Mouse (Mus musculus) spleen, postnatal 4 days (tissue): ENCODE measurements around the gene Sox2.

Source experiments
- DNase-seq, 2 experiments: peaks; one replicate each; pipeline ENCODE4 v3.0.0; 2022; ENCODE audit warnings: low spot score in 2 of 2

Gene Sox2

DNA sequence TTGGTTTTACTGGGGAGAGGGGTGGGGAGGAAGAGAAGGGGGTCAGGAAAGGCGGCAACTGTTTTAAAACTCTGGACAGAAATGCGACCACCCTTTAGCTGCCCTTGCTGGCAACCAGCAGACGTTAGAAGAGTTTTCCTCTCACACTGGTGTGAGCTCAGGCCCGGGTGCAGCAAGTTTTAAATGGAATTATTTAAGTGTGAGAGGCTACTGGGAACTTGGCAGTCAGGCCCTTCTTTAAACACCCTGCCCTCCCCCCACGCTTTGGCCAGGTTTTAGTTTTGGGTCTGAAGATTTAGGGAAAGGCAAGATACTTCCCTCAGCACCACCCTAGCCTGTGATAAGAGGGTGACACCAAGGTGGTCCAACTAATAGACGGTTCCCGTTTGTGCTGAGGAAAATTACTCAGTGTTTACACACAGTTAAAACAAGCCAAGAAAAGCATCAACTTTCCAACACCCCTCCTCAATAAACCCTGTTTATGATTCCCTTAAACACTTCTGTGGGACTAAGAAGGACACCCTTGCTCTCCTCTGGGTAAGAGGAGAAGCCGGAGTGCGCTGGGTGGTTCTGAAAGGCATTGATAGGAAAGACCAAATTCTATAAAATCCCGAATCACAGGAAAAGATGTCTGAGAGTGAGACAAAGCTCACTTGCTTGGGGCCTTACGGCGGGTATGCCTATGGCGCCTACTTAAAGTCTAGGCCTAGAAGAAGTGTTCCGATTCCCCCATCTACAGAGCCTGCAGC is 10.5 kb downstream of the Sox2 start:
- no peak for DNase-seq

DNA sequence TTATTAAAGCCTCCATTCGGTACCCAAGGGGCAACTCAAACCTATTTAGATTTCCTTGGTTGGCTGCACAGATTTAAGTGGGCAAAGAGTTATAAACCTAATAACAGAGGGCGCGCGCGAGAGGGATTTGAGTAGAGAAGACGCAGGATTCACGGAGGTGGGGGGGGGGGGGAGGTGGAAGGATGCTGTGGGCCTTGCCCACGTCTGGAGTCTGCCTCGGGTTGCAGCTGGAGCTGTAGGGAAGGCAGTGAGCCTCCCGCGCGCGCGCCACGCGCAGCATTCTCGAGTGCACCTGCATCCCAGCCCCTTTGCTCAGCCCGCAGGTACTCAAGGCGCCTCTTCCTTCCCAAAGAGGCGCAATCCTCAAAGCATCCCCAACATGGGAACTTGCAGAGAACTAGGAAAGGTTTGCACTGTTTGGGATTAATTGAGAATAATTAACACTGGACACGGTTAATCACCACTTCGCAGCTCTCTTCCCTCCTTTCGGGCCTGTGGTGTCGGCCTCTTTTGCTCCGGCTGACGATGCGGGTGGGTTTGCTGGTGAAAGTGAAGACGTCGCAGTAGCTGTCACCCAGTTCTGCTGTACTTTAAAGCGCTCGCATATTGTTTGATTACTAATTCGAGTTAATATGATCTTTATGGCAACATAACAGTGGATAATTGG is 11.3 kb downstream of the Sox2 start:
- no peak for DNase-seq

DNA sequence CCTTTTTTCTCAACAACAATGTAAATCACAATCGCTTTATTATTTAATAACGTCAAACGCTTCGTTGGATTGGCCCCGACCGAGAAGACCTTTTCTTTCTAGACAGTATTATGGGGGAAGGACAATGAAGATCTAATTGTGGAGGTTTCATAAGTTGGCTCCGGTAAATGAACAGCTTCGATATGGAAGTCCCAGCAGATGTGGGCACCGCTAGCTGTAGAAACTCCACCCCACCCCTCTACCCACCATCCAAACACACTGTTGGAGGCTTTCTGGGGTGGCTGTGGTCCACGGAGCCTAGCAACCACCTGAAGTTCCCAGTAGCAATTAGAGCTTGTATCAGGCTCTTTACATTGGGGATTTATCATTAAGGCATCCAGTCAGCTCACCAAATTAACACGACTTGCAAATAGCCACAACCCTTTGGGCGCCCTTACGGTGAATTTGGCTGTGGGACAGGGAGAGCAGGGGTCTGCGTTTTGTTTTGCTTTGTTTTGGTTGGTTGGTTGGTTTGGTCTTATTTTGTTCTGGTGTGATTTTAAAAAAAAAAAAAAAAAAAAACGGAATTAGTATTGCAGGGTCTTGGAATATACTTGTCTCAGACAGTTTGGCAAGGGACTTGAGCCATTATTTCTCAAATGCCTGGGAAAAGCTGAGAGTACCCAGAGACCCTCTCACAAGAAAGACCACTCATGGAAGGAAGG is 12.0 kb downstream of the Sox2 start:
- DNase-seq = no peak

DNA sequence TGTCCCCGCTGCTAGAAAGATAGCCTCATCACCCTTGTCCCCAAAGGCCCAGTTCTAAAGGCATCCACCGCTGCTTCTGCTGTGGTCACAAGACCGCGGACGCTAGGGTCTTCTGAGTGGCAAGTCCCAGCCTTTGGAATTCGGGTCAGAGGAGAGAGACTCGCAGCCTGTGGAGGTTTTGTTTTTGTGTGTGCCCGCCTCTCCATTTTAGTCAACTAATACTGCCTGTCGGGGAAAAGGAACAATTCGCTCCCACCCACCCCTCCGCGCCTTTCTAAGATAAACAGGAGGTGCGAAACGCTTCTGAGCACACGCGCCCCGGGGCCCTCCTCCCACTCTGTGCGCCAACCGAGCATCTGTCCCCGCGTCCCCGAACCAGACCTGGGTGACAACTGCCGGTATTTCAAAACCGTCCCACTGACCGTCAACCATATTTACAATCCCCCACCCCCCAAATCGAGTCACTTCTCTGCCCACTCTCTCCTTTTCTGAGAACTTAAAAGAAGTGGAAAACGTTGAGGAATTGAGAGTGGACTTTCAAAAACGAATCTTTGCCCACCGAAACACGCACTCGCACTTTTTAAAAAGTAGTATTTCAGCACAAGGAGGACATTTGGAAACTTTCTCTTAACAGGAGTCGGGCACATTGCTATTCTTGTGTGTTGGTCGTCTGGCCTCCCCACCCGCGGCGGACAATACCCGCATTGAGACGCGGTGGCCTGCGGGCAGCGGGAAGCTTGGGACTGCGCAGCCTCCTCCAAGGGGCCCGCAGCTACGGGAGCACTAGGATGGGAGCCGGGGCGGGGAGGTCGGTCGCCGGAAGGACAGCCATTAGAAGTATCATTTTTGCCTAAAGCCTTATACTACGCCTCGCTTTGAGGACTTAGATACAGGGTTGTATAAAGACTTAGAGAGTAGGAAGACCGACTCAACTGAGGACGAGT is 12.8 kb downstream of the Sox2 start:
- DNase-seq = no peak

DNA sequence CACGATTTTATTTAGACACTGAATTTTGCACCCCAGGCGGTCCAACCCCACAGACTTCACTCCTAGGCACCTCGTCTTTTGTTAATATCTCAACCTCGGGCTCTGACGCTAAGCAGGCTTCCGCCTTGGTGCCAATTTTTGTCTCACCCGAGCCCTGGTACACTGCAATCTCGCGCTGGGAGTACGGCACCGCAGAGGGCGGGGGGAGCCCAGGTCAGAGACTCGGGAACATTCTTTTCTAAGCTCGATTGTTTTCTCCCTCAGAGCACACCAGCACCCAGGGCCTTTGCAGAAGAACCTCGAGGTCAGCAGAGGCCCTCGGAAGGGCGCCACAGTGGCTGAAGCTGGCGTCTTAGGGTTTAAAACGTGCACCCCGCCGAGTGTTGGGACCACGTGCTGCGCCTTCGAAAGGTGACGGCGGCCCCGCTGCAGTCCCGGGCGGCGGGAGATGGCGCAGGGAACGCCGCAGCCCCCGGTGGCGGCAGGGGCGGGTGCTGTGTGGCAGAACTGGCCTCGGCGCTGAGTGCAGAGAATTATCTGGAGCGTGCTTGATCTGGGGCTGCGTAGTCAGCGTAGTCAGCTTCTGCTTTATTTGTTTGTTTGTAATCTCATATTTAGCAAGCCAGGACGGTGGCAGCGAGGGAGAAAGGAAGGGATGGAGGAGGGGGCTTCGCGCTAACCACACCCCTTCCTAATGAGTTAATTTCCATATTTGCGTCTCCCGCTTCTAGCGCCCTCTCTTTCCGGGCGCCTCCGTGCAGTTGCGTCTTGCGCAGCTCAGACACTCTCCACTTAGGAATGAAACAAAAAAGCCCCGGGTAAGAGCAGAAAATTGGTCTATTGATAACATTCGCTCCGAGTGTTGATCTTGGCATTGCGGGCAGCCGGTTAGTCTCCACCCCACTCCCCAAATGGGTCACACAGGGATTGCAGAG is 13.8 kb downstream of the Sox2 start:
- no peak for DNase-seq

DNA sequence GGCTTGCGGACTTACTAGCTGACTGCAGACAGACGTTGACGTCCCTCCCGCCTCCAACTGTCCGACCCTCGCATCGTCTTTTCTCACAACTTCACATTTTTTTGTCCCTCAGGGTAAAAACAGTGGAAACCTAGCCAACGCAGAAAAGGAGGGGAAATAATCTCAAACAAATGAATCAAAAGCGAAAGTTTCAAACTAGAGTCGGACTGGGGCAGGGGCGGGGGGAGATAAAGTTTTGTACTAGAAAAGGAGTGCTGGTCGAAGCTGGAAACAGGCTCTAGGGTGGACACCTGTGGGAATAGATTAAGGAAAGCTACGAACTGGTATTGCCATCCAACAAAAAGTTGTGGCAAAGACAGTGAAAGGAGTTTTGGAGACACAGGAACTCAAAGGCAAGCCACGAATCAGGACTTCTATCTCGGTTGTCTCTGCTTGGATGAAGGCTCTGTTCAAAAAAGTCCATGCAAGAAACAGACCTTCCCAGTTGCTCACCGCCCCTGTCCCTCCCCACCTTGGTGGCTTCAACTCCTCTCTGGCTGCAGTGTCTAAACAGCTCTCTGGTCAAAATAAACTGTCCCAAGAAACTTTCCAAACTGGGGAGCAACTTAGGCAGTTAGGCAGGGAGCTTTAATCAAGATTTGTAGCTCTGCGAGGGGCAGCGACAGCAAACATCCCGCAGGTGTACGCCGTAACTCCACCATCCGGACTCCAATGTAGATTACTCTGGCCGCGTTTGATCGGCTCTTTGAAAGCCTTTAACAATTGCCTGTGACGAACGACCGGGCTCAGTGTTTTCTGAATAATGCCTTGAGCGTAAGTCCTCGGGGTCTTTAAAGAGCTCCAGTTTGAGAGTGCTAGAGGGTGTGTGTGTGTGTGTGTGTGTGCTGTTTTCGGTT is 14.7 kb downstream of the Sox2 start:
- no peak for DNase-seq

DNA sequence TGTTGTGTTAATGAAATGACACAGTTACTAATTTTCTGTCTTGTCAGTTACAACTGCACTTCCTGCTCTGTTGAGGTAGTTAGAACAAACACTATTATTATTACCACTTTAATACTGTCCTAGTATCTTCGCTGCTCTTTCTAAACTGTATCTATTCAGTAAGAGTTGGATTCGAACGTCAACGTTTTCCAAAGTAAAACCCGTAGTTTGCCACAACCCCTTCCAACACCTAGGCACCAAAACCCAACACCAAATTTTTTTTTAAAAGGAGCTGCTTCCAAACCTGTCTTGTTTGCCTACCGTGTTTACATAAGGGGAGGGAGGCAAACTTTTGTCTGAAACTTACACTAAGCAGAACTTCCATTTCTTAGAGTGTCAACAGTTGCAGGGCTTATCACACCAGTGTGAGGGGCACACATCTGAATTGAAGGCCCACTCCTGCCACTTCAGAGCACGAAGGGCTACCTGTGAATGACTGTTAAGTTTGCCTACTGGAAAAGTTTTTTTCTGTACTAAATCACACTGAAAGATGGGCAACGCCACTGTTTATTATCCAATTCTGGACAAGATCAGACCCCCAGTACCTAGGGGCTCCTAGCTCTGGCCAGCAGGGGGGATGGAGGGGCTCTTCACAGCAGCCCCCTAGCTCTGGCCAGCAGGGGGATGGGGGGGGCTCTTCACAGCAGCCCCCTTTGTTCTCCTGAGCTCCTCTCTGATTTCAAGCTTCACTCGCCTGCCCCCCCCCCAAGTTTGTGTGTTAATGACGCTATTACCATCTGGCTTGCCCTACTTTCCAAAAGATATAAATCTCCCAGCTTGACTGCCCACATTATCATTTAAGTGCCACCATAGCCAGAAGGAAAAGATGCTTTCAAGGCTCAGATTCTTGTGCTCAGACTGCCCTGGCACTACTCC is 15.8 kb downstream of the Sox2 start:
- DNase-seq = no peak

DNA sequence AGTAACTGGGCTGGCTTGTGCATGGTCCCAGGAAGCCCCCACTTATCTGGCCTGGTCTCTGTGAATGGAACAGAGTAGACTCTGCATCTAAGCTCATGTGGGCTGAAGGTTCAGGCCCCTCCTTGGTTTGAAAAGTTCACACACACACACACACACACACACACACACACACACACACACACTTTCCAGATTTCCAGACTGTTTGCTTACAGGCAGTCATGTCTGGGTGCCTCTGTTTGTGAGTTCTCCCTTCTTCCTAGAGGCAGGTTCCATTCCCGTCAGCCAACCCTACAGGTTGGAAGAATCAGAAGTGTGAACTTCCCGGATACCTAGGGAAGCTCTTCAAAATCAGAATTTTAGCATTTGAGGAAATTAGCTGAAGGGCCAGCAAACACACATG is 17.0 kb downstream of the Sox2 start:
- no peak for DNase-seq

DNA sequence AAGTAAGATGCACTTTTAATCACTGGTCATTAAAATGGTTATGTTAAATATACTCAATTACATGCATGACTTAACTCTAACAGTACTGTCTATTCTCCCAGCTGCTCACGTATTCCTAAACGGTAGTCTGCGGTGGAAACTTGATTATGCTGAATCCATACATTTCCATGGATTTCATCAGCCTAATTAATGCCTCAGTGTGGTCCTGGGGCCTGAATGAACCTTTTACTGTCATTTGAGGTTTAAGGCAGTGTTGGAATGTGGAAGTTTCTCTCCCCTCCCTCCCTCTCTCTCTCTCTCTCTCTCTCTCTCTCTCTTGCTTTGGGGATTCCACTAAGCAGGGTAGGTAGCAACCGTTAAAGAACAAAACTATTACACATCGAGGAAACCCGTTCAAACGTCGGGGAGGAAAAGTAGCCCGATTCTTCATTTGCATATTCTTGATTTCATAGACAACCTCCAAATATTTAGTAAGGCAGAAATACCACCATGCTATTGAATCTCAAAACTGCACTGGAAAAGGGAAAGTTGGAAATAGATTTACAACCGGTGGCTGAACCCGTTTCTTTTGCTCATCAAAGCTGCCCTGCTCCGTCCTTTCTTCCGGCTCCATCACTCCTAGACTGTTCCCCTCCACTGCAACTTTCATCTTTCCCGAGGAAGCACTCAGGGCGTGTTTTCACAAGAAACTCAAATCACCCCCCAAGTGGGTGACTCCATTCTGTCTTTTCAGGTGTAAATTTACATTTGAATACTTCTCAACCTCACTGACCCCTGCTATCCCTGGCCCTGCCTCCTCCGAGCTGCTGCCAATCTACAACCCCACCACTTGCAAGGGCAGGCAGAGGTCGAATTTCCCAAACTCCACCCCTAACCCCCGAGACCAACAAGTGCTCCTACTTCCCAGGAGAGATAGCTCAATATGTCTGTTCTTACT is 17.9 kb downstream of the Sox2 start:
- no peak for DNase-seq

DNA sequence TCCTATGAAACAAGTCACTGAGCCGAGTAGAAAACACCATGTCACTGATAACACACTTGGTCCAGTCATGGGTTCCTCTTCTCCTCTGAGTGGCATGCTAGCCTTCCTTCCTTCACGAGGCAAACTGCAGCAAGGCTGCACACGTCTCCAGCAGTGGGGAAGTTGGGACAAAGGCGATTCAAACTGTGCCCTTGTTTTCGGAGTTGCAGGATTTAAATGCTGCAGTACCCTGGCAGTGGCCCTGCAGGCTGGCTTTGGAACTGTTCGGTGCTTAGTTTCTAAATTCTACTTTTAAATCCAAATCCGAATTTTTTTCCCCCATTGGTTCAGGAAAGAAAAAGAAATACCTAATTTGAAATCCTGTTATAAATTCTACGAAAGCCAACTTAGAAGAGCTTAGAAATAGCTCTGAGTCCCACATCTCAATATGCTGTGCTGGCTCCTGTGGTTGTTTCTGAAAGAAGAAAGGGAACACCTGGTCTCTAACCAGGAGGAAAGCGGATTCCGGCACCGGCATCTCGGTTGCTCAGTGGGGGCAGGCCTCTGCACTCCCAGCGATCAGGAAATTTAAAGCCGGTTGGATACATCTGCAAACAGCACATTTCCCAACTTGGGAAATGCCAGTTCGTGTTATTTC is 20.9 kb downstream of the Sox2 start:
- no peak for DNase-seq

DNA sequence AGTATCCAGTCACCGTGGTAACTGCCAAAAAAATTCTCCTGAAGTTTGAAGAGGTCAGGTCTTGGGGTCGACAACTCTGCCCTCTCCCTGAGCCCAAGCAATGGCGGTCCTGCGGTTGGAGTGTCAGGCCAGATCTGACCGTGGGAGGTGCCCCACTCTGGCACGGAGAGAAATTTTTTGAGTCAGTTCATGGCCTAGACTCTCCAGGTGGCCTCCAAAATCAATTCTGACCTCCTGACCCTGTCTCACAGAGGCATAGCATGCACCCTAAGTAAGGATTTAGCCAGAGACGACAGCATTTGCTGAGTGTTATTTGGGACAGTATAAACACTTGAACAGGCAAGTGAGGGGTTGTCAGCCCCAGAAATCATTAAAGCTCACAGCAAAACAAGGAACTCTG is 28.6 kb downstream of the Sox2 start:
- DNase-seq = no peak

DNA sequence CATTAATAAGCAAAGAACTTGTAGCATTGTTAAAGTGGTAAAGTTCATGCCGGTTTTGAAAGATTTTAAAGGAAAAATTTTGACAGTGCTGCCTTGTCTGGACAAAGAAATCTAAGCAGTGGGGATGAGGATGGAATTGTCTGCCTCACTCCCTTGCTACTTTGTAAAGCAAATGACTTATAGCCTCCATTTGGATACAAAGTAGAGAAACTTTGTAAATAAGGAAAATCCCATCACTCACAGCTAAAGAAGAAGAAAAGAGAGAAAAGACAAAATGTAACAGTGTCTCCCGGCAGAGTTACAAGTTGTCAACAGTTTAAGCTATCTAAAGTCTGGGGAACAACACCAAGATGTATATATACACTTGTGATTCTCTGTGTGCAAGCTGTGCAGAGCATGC is 29.2 kb downstream of the Sox2 start:
- no peak for DNase-seq

DNA sequence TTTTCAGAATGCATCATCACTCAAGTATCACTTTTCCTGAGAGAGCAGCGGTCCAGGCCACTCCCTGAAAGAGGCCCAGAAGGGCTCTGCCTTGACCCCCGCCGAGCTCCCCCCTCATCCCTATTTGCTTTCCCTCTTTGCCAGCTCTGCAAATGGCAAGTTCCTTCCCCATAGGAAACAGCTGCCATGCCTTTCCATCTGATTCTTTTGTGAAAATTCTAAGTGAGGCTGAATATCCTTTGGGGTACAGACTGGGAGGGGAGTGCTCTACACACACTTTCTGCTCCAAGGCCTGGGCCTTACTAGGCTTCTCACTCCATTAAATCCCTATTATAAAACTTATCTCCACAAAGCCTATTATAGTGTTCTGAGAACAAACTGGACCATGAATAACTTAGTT is 29.7 kb downstream of the Sox2 start:
- DNase-seq = no peak

DNA sequence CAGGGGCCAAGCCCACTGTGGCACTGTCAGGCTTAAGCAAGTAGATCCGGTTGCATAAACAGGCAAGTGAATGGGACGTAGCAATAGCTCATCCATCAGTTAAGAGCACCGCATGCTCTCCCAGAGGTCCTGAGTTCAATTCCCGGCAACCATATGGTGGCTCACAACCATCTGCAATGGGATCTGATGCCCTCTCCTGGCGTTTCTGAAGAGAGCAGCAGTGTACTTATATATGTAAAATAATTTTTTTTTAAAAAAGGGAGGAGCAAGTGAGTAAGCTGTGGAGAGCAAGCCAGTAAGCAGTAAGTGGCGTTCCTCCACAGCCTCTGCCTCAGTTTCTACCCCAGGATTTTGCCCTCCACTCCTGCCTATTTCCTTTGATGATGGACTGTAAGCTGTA is 37.9 kb downstream of the Sox2 start:
- DNase-seq = no peak

DNA sequence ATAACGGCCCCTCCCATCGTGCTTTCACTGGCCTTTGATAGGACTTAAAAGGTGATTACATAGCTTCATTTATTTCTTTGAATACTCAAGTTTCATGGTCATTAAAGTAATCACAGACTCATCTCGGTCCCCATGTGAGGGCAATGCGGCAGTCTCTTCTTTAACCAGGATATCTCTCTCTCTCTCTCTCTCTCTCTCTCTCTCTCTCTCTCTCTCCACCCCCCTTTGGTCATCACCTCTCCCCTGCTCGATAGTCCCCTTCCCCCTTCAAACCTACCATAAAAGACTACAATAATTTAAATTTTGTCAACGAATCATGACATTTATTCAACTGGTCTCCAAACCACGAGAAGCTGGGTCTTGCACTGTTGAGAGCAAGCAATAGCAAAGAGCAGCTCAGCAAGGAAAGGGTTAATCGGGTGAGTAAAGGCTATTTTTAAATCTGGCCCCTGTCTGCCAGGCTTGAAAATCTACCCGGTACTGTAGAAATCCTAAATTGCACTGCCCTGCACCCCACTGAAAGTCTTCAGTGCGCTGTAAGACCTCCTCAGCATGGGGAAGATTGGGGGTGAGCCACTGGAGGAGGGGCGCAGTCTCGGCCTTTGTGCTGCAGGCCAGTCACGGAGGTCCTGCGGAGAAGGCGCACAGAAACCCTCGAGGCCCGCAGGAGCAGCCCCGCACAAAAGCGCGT is 41.6 kb downstream of the Sox2 start:
- DNase-seq = no peak

DNA sequence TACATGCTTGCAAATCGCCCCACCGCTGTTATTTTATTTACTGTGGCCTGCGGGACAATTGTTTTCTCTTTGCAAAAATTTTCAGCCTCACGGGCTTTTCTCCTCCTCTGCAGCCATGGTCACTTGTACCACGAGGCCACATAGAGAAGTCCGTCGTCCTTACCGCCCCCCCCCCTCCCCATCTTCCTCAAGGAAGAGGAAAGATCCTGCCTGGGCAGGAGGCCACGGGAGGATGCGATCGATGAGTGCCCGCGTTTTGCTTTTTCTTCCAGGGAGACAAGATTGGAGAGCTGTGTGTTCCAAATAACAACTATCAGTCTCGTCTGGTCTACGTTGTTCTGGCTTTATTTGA is 42.2 kb downstream of the Sox2 start:
- no peak for DNase-seq
